Mouse (Mus musculus) ovary, adult 10 weeks (tissue): ENCODE data around the gene Aldh4a1. TPM values are rescaled to one million over a fixed set of nuclear protein-coding genes. Genes with fewer than 3 reads are reported as not detected.

Experiments
- polyA plus RNA-seq: library from polyadenylated mRNA; stranded (reverse); fragments of 350-450 nt; fragmentation: Illumina TruSeq; extraction: RNeasy Lipid Tissue Mini Kit (QIAGEN cat#74804); gene quantifications from one replicate; pipeline ENCODE4 v1.2.3, GENCODE M21; 2014

The Aldh4a1 gene
- 3.0 TPM for polyA plus RNA-seq

GRCm38 (mm10) chr4:139622373-139623282 is at the start of gene Aldh4a1:
Gene Aldh4a1 (plus strand): TSS chr4:139622866.

GRCm38 (mm10) chr4:139602357-139603244 is 20.1 kb upstream of the Aldh4a1 start, which contains the start of gene Gm21969:
Gene Gm21969 (plus strand): TSS chr4:139603186.

GRCm38 (mm10) chr4:139653238-139653637 is 30.6 kb downstream of the Aldh4a1 start, which contains the start of gene Tas1r2:
Gene Tas1r2 (plus strand): TSS chr4:139653538.

Other genes starting within 250 kb of the Aldh4a1 start
- gene Iffo2, start 92.3 kb upstream of the Aldh4a1 start, polyA plus RNA-seq = 5.8 TPM
- gene Gm21969, start 19.7 kb upstream of the Aldh4a1 start, polyA plus RNA-seq = not detected
- gene Tas1r2, start 30.7 kb downstream of the Aldh4a1 start, polyA plus RNA-seq = not detected
- gene Pax7, start 210.7 kb downstream of the Aldh4a1 start, polyA plus RNA-seq = not detected